8 mouse cellular contexts compared by ENCODE assay signal in the genomic region with DNA sequence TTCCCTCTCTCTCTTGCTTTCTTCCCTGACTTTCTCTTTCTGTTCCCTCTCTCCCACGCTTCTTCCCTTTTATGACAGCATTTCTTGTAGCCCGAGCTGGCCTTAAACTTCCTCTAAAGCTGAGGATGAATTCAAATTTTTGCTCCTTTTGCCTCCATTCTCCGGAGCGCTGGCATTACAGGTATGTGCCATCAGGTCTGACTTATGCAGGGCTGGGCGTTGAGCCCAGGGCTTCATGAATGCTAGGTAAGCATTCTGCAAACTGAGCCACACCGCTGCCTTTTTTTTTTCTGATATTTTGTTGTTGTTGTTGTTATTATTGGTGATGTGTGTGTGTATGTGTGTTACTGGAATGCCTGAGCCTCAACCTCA. TPM values are rescaled to one million over a fixed set of nuclear protein-coding genes. Genes with fewer than 3 reads are reported as not detected.
A peak's percentile ranks its signal among the peaks of the same experiment; 100 is the strongest.
DNase-seq lines count a peak whose midpoint lies in the region; ATAC-seq and TF ChIP-seq lines count a peak whose summit lies in the region.

No protein-coding gene starts in this region.

- H3K4me1 ChIP-seq in testis, adult 2 months (ENCODE audit: control insufficient read depth, insufficient read depth, low read length) = peaks cover 8% of the 10 kb centered on the region
- H3K4me1 ChIP-seq in forebrain, embryonic 13.5 days = peaks cover 27% of the 10 kb centered on the region
- peaks cover 53% of the 10 kb centered on the region for H3K4me1 ChIP-seq in liver, embryonic 12.5 days
- 0 out of 2 replicates have a peak, but pooled peaks cover 2% of the 10 kb centered on the region for H3K4me1 ChIP-seq in stomach, postnatal 0 days (replicated peaks; ENCODE audit: control insufficient read depth, insufficient read depth)

- H3K9ac ChIP-seq in forebrain, embryonic 13.5 days = peak overlapping the region; percentile 89
- H3K9ac ChIP-seq in liver, embryonic 12.5 days = peak overlapping the region; percentile 96
- peak overlapping the region; percentile 88 for H3K9ac ChIP-seq in stomach, postnatal 0 days (ENCODE audit: low read length)

- TF ChIP-seq CTCF in testis, adult 2 months (IDR thresholded peaks at IDR 0.05; ENCODE audit: control insufficient read depth, insufficient read depth, insufficient replicate concordance, low read depth, low read length) = no peak
- TF ChIP-seq CTCF in stomach, postnatal 0 days (IDR thresholded peaks at IDR 0.05; ENCODE audit: low read depth) = no peak

- TF ChIP-seq EP300 in stomach, postnatal 0 days (optimal IDR thresholded peaks at IDR 0.05) = no peak

- no peaks in the 10 kb centered on the region for H3K27me3 ChIP-seq in testis, adult 2 months (ENCODE audit: control insufficient read depth, insufficient read depth, low read length)
- no peaks in the 10 kb centered on the region for H3K27me3 ChIP-seq in forebrain, embryonic 13.5 days
- H3K27me3 ChIP-seq in liver, embryonic 12.5 days (replicated peaks) = no peaks in the 10 kb centered on the region
- H3K27me3 ChIP-seq in stomach, postnatal 0 days (ENCODE audit: control insufficient read depth, insufficient read depth, low read length) = no peaks in the 10 kb centered on the region

- H3K36me3 ChIP-seq in testis, adult 2 months (ENCODE audit: control insufficient read depth, insufficient read depth, low read length) = peaks cover 3% of the 10 kb centered on the region
- peaks cover 48% of the 10 kb centered on the region for H3K36me3 ChIP-seq in forebrain, embryonic 13.5 days (ENCODE audit: poor library complexity, severe bottlenecking)
- peaks cover 38% of the 10 kb centered on the region for H3K36me3 ChIP-seq in liver, embryonic 12.5 days
- peaks cover 7% of the 10 kb centered on the region; the same call in 1 of the 2 replicates for H3K36me3 ChIP-seq in stomach, postnatal 0 days (ENCODE audit: control insufficient read depth, insufficient read depth, low read length)

- no peak for DNase-seq in testis, postnatal 14 days (ENCODE audit: low spot score)
- DNase-seq in stomach, postnatal 0 days (ENCODE audit: low spot score) = no peak
- DNase-seq in ovary, postnatal 10 days (ENCODE audit: low spot score) = no peak
- DNase-seq in thymus, adult 18-20 months = no peak
- no peak for DNase-seq in gastrocnemius, adult 8-10 months (ENCODE audit: low spot score in 2 of 2)

- peak overlapping the region; percentile 95 for H3K4me3 ChIP-seq in testis, adult 2 months (ENCODE audit: control insufficient read depth, low read depth, low read length)
- H3K4me3 ChIP-seq in forebrain, embryonic 13.5 days = peak overlapping the region; percentile 71
- peak overlapping the region; percentile 89 for H3K4me3 ChIP-seq in liver, embryonic 12.5 days
- peak overlapping the region; percentile 81 for H3K4me3 ChIP-seq in stomach, postnatal 0 days (ENCODE audit: low read depth, low read length)

- 13% methylated on average over 6 of the region's 6 CpGs for WGBS in forebrain, embryonic 13.5 days
- 10% methylated on average over 6 of the region's 6 CpGs for WGBS in liver, embryonic 12.5 days (ENCODE audit: insufficient replicate concordance)
- 8% methylated on average over 6 of the region's 6 CpGs for WGBS in stomach, postnatal 0 days

- peak overlapping the region; percentile 97 for H3K4me2 ChIP-seq in forebrain, embryonic 13.5 days
- peak overlapping the region; percentile 95 for H3K4me2 ChIP-seq in liver, embryonic 12.5 days
- H3K4me2 ChIP-seq in stomach, postnatal 0 days (replicated peaks; ENCODE audit: low read depth) = peak overlapping the region; percentile 99

- H3K27ac ChIP-seq in testis, adult 2 months (ENCODE audit: control insufficient read depth, insufficient read depth, low read depth, low read length) = peak overlapping the region; percentile 10
- peak overlapping the region; percentile 65; the same call in 1 of the 2 replicates for H3K27ac ChIP-seq in forebrain, embryonic 13.5 days
- H3K27ac ChIP-seq in liver, embryonic 12.5 days = peak overlapping the region; percentile 85; the same call in 1 of the 2 replicates
- H3K27ac ChIP-seq in stomach, postnatal 0 days (replicated peaks) = no peak overlapping the region

- no peaks in the 10 kb centered on the region for H3K9me3 ChIP-seq in forebrain, embryonic 13.5 days (replicated peaks)
- H3K9me3 ChIP-seq in liver, embryonic 12.5 days (replicated peaks) = no peaks in the 10 kb centered on the region
- no peaks in the 10 kb centered on the region for H3K9me3 ChIP-seq in stomach, postnatal 0 days (ENCODE audit: control insufficient read depth, low read length)

- 0 out of 2 replicates have a peak, but pooled peaks have one; percentile 7 for ATAC-seq in forebrain, embryonic 13.5 days
- ATAC-seq in liver, embryonic 12.5 days = no peak
- no peak for ATAC-seq in stomach, postnatal 0 days (ENCODE audit: low FRiP score, low TSS enrichment)

- no peak for TF ChIP-seq POLR2A in testis, adult 2 months (IDR thresholded peaks at IDR 0.05; ENCODE audit: control insufficient read depth, low read depth, low read length)

RNA-seq across cellular contexts. Expression of a gene that starts 0.4 kb away (rescaled TPM):
- polyA plus RNA-seq in testis, adult 2 months (2012; rRNA removed) = 60.7 and 63.1 TPM in 2 replicates
- 9.1 and 10.0 TPM in 2 replicates for polyA plus RNA-seq in forebrain, embryonic 13.5 days (2015; fragmentation: Nextera tagmentation; extraction: Ambion mirVana)
- 8.7 and 8.9 TPM in 2 replicates for polyA plus RNA-seq in liver, embryonic 12.5 days (2016; fragmentation: Nextera tagmentation; extraction: Ambion mirVana)
- polyA plus RNA-seq in stomach, postnatal 0 days (2015; fragmentation: Nextera tagmentation; extraction: Ambion mirVana) = 2.4 and 3.3 TPM in 2 replicates
- 1 to 10 TPM; 1.4 to 3.0 (median 2.3) TPM for total RNA-seq in gastrocnemius, adult 8-10 months (2022)

RNA-seq across cellular contexts. Expression of a gene that starts 8.4 kb away (rescaled TPM):
- polyA plus RNA-seq in testis, adult 2 months (2012; rRNA removed) = 0.10 TPM in 2 replicates
- 1.6 and 2.8 TPM in 2 replicates for polyA plus RNA-seq in forebrain, embryonic 13.5 days (2015; fragmentation: Nextera tagmentation; extraction: Ambion mirVana)
- 0.18 and 0.32 TPM in 2 replicates for polyA plus RNA-seq in liver, embryonic 12.5 days (2016; fragmentation: Nextera tagmentation; extraction: Ambion mirVana)
- 3.6 and 4.5 TPM in 2 replicates for polyA plus RNA-seq in stomach, postnatal 0 days (2015; fragmentation: Nextera tagmentation; extraction: Ambion mirVana)
- total RNA-seq in gastrocnemius, adult 8-10 months (2022) = under 1 TPM in 1 of 4 experiments, not detected in 3; 0.16 TPM

RNA-seq across cellular contexts. Expression of a gene that starts 8.9 kb away (rescaled TPM):
- 23.2 and 28.3 TPM in 2 replicates for polyA plus RNA-seq in testis, adult 2 months (2012; rRNA removed)
- 67.4 TPM in 2 replicates for polyA plus RNA-seq in forebrain, embryonic 13.5 days (2015; fragmentation: Nextera tagmentation; extraction: Ambion mirVana)
- 31.3 and 31.8 TPM in 2 replicates for polyA plus RNA-seq in liver, embryonic 12.5 days (2016; fragmentation: Nextera tagmentation; extraction: Ambion mirVana)
- 88.3 and 91.0 TPM in 2 replicates for polyA plus RNA-seq in stomach, postnatal 0 days (2015; fragmentation: Nextera tagmentation; extraction: Ambion mirVana)
- total RNA-seq in gastrocnemius, adult 8-10 months (2022) = 10 to 100 TPM; 51.1 to 57.2 (median 53.1) TPM

RNA-seq across cellular contexts. Expression of a gene that starts 15.6 kb away (rescaled TPM):
- polyA plus RNA-seq in testis, adult 2 months (2012; rRNA removed) = not detected in 2 replicates
- 0.09 and 0.18 TPM in 2 replicates for polyA plus RNA-seq in forebrain, embryonic 13.5 days (2015; fragmentation: Nextera tagmentation; extraction: Ambion mirVana)
- 0.04 TPM in 1 of 2 replicates, not detected in the other for polyA plus RNA-seq in liver, embryonic 12.5 days (2016; fragmentation: Nextera tagmentation; extraction: Ambion mirVana)
- 0.17 and 0.36 TPM in 2 replicates for polyA plus RNA-seq in stomach, postnatal 0 days (2015; fragmentation: Nextera tagmentation; extraction: Ambion mirVana)
- total RNA-seq in gastrocnemius, adult 8-10 months (2022) = not detected

RNA-seq across cellular contexts. Expression of a gene that starts 15.6 kb away (rescaled TPM):
- 18.6 and 22.7 TPM in 2 replicates for polyA plus RNA-seq in testis, adult 2 months (2012; rRNA removed)
- 137 and 160 TPM in 2 replicates for polyA plus RNA-seq in forebrain, embryonic 13.5 days (2015; fragmentation: Nextera tagmentation; extraction: Ambion mirVana)
- 2.4 and 2.5 TPM in 2 replicates for polyA plus RNA-seq in liver, embryonic 12.5 days (2016; fragmentation: Nextera tagmentation; extraction: Ambion mirVana)
- polyA plus RNA-seq in stomach, postnatal 0 days (2015; fragmentation: Nextera tagmentation; extraction: Ambion mirVana) = 1.8 and 2.3 TPM in 2 replicates
- under 1 TPM in 2 of 4 experiments, not detected in 2; 0.10 to 0.22 TPM for total RNA-seq in gastrocnemius, adult 8-10 months (2022)
